Mouse (Mus musculus): ENCODE measurements around the gene Tex33. TPM values are rescaled to one million over a fixed set of nuclear protein-coding genes. Genes with fewer than 3 reads are reported as not detected.

The Tex33 gene
- total and polyA plus RNA-seq, 3 experiments: 4.3 to 4.7 TPM; not detected in 1

GRCm38 (mm10) chr15:78378556-78378955, 17.2 kb downstream of the Tex33 start:
- Histone ChIP-seq H3K4me3 (ENCODE audit: control insufficient read depth in 1 of 2, insufficient read depth in 1 of 2, low read depth in 2 of 2, low read length in 2 of 2) (peak overlapping the region; percentile 49 to 57), H3K4me1 (ENCODE audit: control insufficient read depth in 1 of 2, insufficient read depth in 2 of 2, low read length in 2 of 2) (peaks cover 0 to 26% of the 10 kb centered on the region in 2 experiments; a peak in 3 of 4 replicates), H3K27ac (ENCODE audit: control insufficient read depth, low read depth, low read length) (peak overlapping the region; percentile 89), H3K9me3 (replicated peaks; ENCODE audit: insufficient read depth, low read length) (no peaks in the 10 kb centered on the region), H3K79me2 (ENCODE audit: control insufficient read depth, insufficient read depth, low read length, poor library complexity) (no peaks in the 10 kb centered on the region; the same call in 1 of the 2 replicates), H3K27me3 (ENCODE audit: control insufficient read depth in 1 of 2, insufficient read depth in 2 of 2, low read length in 2 of 2) (no peaks in the 10 kb centered on the region), H3K9ac (ENCODE audit: control insufficient read depth, low read depth, low read length, poor library complexity, severe bottlenecking) (peak overlapping the region; percentile 63), H3K36me3 (ENCODE audit: control insufficient read depth in 1 of 2, insufficient read depth in 2 of 2, low read length in 2 of 2) (peaks cover 0 to 6% of the 10 kb centered on the region in 2 experiments; a peak in 2 of 4 replicates)
- TF ChIP-seq POLR2A (IDR thresholded peaks at IDR 0.05; ENCODE audit: control insufficient read depth in 1 of 2, insufficient read depth in 1 of 2, low read depth in 1 of 2, low read length in 2 of 2, poor library complexity in 1 of 2) (no peak), ZMIZ1 (IDR thresholded peaks at IDR 0.05; ENCODE audit: low read depth, low read length) (no peak), USF1 (IDR thresholded peaks at IDR 0.05; ENCODE audit: low read depth, low read length) (no peak), MXI1 (IDR thresholded peaks at IDR 0.05; ENCODE audit: low read depth, low read length) (no peak; the same call in 1 of the 2 replicates), NELFE (IDR thresholded peaks at IDR 0.05; ENCODE audit: low read depth, low read length) (peak; percentile 29; the same call in 1 of the 2 replicates), KAT2A (conservative IDR thresholded peaks at IDR 0.05; ENCODE audit: low read depth, low read length) (no peak), MAZ (IDR thresholded peaks at IDR 0.05; ENCODE audit: low read depth, low read length) (no peak), CHD1 (IDR thresholded peaks at IDR 0.05; ENCODE audit: low read depth, low read length) (0 out of 2 replicates have a peak, but pooled peaks have one; percentile 58), MAX (IDR thresholded peaks at IDR 0.05; ENCODE audit: low read length) (0 out of 2 replicates have a peak, but pooled peaks have one; percentile 8)
- DNase-seq (ENCODE audit: low read depth, low spot score): peak; percentile 43

DNA sequence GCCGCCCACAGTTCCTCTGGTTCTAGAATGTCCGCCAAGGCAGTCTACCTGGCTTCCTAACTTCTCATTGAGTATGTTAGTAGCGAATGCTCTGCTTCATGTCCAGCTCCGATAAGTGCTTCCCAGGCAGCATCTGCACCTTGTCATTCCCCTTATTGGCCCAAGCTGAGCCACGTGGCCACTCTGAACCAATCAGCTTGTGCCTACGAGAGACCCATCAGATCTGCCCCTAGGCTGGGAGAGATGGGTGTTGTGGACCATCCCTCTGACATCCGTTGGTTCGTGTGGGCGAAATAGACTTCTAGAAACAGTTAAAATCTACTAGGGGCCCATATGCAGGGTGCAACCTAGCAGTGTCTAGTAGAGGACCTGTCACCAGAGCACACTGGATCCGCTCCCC, 17.9 kb downstream of the Tex33 start:
- Histone ChIP-seq H3K36me3 (ENCODE audit: control insufficient read depth in 1 of 2, insufficient read depth in 2 of 2, low read length in 2 of 2) (peaks cover 0 to 7% of the 10 kb centered on the region in 2 experiments; a peak in 2 of 4 replicates), H3K9me3 (replicated peaks; ENCODE audit: insufficient read depth, low read length) (no peaks in the 10 kb centered on the region), H3K9ac (ENCODE audit: control insufficient read depth, low read depth, low read length, poor library complexity, severe bottlenecking) (peak overlapping the region; percentile 63), H3K4me1 (ENCODE audit: control insufficient read depth in 1 of 2, insufficient read depth in 2 of 2, low read length in 2 of 2) (peaks cover 1 to 26% of the 10 kb centered on the region in 2 experiments; a peak in 3 of 4 replicates), H3K27ac (ENCODE audit: control insufficient read depth, low read depth, low read length) (peak overlapping the region; percentile 89), H3K4me3 (ENCODE audit: control insufficient read depth in 1 of 2, insufficient read depth in 1 of 2, low read depth in 2 of 2, low read length in 2 of 2) (peak overlapping the region; percentile 57 to 70), H3K79me2 (ENCODE audit: control insufficient read depth, insufficient read depth, low read length, poor library complexity) (no peaks in the 10 kb centered on the region; the same call in 1 of the 2 replicates), H3K27me3 (ENCODE audit: control insufficient read depth in 1 of 2, insufficient read depth in 2 of 2, low read length in 2 of 2) (no peaks in the 10 kb centered on the region)
- peak; percentile 93 for DNase-seq (ENCODE audit: low read depth, low spot score)
- TF ChIP-seq ETS1 (IDR thresholded peaks at IDR 0.05; ENCODE audit: low read depth, low read length): peak; percentile 34; the same call in 1 of the 2 replicates
- 0 out of 2 replicates have a peak, but pooled peaks have one; percentile 14 for TF ChIP-seq NRF1 (IDR thresholded peaks at IDR 0.05; ENCODE audit: insufficient read depth, low read depth, low read length, poor library complexity, severe bottlenecking)
- TF ChIP-seq USF1 (IDR thresholded peaks at IDR 0.05; ENCODE audit: low read depth, low read length): peak; percentile 97
- peak; percentile 41 for TF ChIP-seq TCF12 (IDR thresholded peaks at IDR 0.05; ENCODE audit: low read depth, low read length)
- peak; percentile 51; the same call in 1 of the 2 replicates for TF ChIP-seq GATA1 (IDR thresholded peaks at IDR 0.05; ENCODE audit: low read depth, low read length)
- TF ChIP-seq USF2 (IDR thresholded peaks at IDR 0.05; ENCODE audit: borderline replicate concordance in 1 of 2, insufficient read depth in 1 of 2, low read depth in 1 of 2, low read length in 2 of 2): peak; percentile 84 to 95
- no peak for TF ChIP-seq ZC3H11A (IDR thresholded peaks at IDR 0.05; ENCODE audit: low read depth, low read length)
- TF ChIP-seq MEF2A (IDR thresholded peaks at IDR 0.05; ENCODE audit: extremely low read depth, insufficient replicate concordance, low read depth, low read length, poor library complexity, severe bottlenecking): no peak
- no peak for TF ChIP-seq CHD1 (IDR thresholded peaks at IDR 0.05; ENCODE audit: low read depth, low read length)
- TF ChIP-seq EP300 (IDR thresholded peaks at IDR 0.05; ENCODE audit: low read depth in 1 of 2, low read length in 2 of 2): peak; percentile 41 to 58; a peak in 3 of 4 replicates
- TF ChIP-seq NELFE (IDR thresholded peaks at IDR 0.05; ENCODE audit: low read depth, low read length): peak; percentile 70
- TF ChIP-seq MYB (IDR thresholded peaks at IDR 0.05; ENCODE audit: low read depth, low read length): 0 out of 2 replicates have a peak, but pooled peaks have one; percentile 33
- TF ChIP-seq HCFC1 (IDR thresholded peaks at IDR 0.05; ENCODE audit: low read depth, low read length): peak; percentile 61
- TF ChIP-seq MAX (IDR thresholded peaks at IDR 0.05; ENCODE audit: low read length): peak; percentile 98
- TF ChIP-seq POLR2A (IDR thresholded peaks at IDR 0.05; ENCODE audit: control insufficient read depth in 1 of 2, insufficient read depth in 1 of 2, low read depth in 1 of 2, low read length in 2 of 2, poor library complexity in 1 of 2): peak; percentile 39 to 65; a peak in 3 of 4 replicates
- peak; percentile 87 for TF ChIP-seq TBP (IDR thresholded peaks at IDR 0.05; ENCODE audit: low read depth, low read length)
- TF ChIP-seq RCOR1 (IDR thresholded peaks at IDR 0.05; ENCODE audit: low read depth, low read length): peak; percentile 11; the same call in 1 of the 2 replicates
- TF ChIP-seq MXI1 (IDR thresholded peaks at IDR 0.05; ENCODE audit: low read depth, low read length): 0 out of 2 replicates have a peak, but pooled peaks have one; percentile 6
- TF ChIP-seq CTCF (IDR thresholded peaks at IDR 0.05 in 2 of 3, conservative IDR thresholded peaks at IDR 0.05 in 1 of 3; ENCODE audit: control insufficient read depth in 1 of 3, insufficient read depth in 1 of 3, low read depth in 2 of 3, low read length in 3 of 3, poor library complexity in 1 of 3, severe bottlenecking in 1 of 3): no peak

Measured in MEL (cell line).